Mouse (Mus musculus) cerebellum, adult 2 months (tissue): ENCODE measurements around the gene Gm48552.

Source experiments
- CTCF ChIP-seq: fragments of 200-500 bp; IDR thresholded peaks from 2 replicates; pipeline ENCODE4 v1.5.1; 2011; ENCODE audit warnings: low read depth, mild to moderate bottlenecking, control low read depth, low read length, moderate library complexity, borderline replicate concordance; ENCODE audit not compliant: insufficient read depth
- POLR2A ChIP-seq: fragments of 200-500 bp; IDR thresholded peaks from 2 replicates; pipeline ENCODE4 v1.6.1; 2011; ENCODE audit warnings: low read length, control low read depth, borderline replicate concordance; ENCODE audit not compliant: insufficient read depth

- TF ChIP-seq CTCF (no peak), POLR2A (no peak)
Observed at GRCm38 (mm10) chr10:81342686-81343505, 45.9 kb upstream of the Gm48552 start, which contains the start of gene Gipc3.
